Mouse (Mus musculus) kidney, embryonic 15.5 days (tissue): ENCODE measurements around the gene Olfr678. TPM values are rescaled to one million over a fixed set of nuclear protein-coding genes. Genes with fewer than 3 reads are reported as not detected.
"Not testable (repeated sequence)": the region's sequence is repeated elsewhere in the genome, so short reads cannot be mapped to it uniquely, and the experiment has no call there.

Source experiments
- ATAC-seq: fragments of 200-750 bp; cut with Nextera tagmentation; replicated peaks from 2 replicates; pipeline ENCODE4 v1.8.0; 2017; ENCODE audit warnings: moderate TSS enrichment; ENCODE audit not compliant: low FRiP score
- H3K27ac ChIP-seq: fragments of 300-500 bp; sonication (generic); 2 replicates; pipeline ENCODE4 v1.5.1; 2015; ENCODE audit warnings: mild to moderate bottlenecking, inconsistent platforms
- H3K27me3 ChIP-seq: fragments of 300-500 bp; sonication (generic); 2 replicates; pipeline ENCODE4 v1.6.1; 2015; ENCODE audit warnings: inconsistent platforms
- H3K36me3 ChIP-seq: fragments of 300-500 bp; sonication (generic); 2 replicates; pipeline ENCODE4 v1.6.1; 2015; ENCODE audit warnings: inconsistent platforms
- H3K4me1 ChIP-seq: fragments of 300-500 bp; sonication (generic); 2 replicates; pipeline ENCODE4 v1.6.1; 2015; ENCODE audit warnings: inconsistent platforms
- H3K4me2 ChIP-seq: fragments of 300-500 bp; sonication (generic); 2 replicates; pipeline ENCODE4 v1.6.1; 2015; ENCODE audit warnings: moderate library complexity, mild to moderate bottlenecking, inconsistent platforms
- H3K4me3 ChIP-seq: fragments of 300-500 bp; sonication (generic); replicated peaks from 2 replicates; pipeline ENCODE4 v1.5.1; 2015; ENCODE audit warnings: mild to moderate bottlenecking, inconsistent platforms
- H3K9ac ChIP-seq: fragments of 300-500 bp; sonication (generic); 2 replicates; pipeline ENCODE4 v1.6.1; 2015; ENCODE audit warnings: mild to moderate bottlenecking, inconsistent platforms
- H3K9me3 ChIP-seq: fragments of 300-500 bp; sonication (generic); replicated peaks from 2 replicates; pipeline ENCODE4 v1.6.1; 2016; ENCODE audit warnings: inconsistent platforms
- WGBS: fragments of 180-500 bp; shearing (Covaris S2); methylation state at CpG from one replicate; pipeline ENCODE4 v1.1.7; 2015; ENCODE audit warnings: mixed read lengths; 5-methylcytosine and 5-hydroxymethylcytosine counted together
- polyA plus RNA-seq: library from polyadenylated mRNA; unstranded; fragments of >200 nt; fragmentation: Nextera tagmentation; extraction: Ambion mirVana; gene quantifications from 2 replicates; pipeline ENCODE4 v1.2.1, GENCODE M21; 2015

Gene Olfr678
- polyA plus RNA-seq = not detected in 2 replicates

- Histone ChIP-seq H3K27ac (no peak within 1 kb of the TSS), H3K36me3 (no peaks in the 10 kb centered on the region), H3K9ac (no peak within 1 kb of the TSS), H3K4me1 (no peaks in the 10 kb centered on the region), H3K4me2 (no peak within 1 kb of the TSS), H3K4me3 (no peak within 1 kb of the TSS), H3K9me3 (no peaks in the 10 kb centered on the region), H3K27me3 (no peaks in the 10 kb centered on the region)
- no peak for ATAC-seq
- WGBS = 85% methylated on average over 1 of the region's 1 CpGs
These were observed at the start of gene Olfr678 for GRCm38 (mm10) chr7:105064175-105064574. TSS of gene Olfr678 (plus strand) at chr7:105064475.

- 67% methylated on average over 1 of the region's 1 CpGs for WGBS
- no peak overlapping the region for H3K4me2 ChIP-seq
These were observed 41.7 kb upstream of the Olfr678 start for GRCm38 (mm10) chr7:105022530-105022929.

GRCm38 (mm10) chr7:105028360-105028759, 35.9 kb upstream of the Olfr678 start, which contains the start of gene Olfr675:
TSS of gene Olfr675 (minus strand) at chr7:105028460.
- no peaks in the 10 kb centered on the region for H3K36me3 ChIP-seq
- H3K4me3 ChIP-seq = no peak within 1 kb of the TSS
- H3K4me1 ChIP-seq = no peaks in the 10 kb centered on the region
- no peak within 1 kb of the TSS for H3K27ac ChIP-seq
- H3K9ac ChIP-seq = no peak within 1 kb of the TSS
- no peaks in the 10 kb centered on the region for H3K27me3 ChIP-seq
- WGBS = 80% methylated on average over 1 of the region's 1 CpGs
- no peaks in the 10 kb centered on the region for H3K9me3 ChIP-seq
- no peak for ATAC-seq
- H3K4me2 ChIP-seq = no peak within 1 kb of the TSS

More at GRCm38 (mm10) chr7:105022530-105022929, 41.7 kb upstream of the Olfr678 start:
- Histone ChIP-seq H3K36me3 (no peaks in the 10 kb centered on the region), H3K4me3 (no peak overlapping the region), H3K9me3 (no peaks in the 10 kb centered on the region), H3K27me3 (no peaks in the 10 kb centered on the region), H3K27ac (no peak overlapping the region), H3K4me1 (no peaks in the 10 kb centered on the region), H3K9ac (no peak overlapping the region)
- ATAC-seq = no peak

DNA sequence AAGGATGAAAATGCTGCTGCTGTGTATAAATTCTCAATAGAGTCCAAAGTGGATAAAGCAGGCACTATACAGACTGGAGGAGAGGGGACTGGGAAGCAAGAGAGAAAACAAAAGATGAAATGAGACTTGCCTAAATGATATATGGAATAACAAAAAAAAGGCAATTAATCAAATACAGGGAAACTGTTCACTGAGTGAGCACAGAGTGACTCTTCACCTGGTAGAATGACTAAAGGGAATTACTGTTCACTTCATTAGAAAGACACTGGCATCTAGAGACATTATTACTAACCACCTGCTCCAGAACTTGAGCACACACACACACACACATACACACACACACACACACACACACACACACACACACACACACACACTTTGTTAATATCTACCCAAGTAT, 31.9 kb upstream of the Olfr678 start, which contains the start of gene Olfr676:
Gene Olfr676 (plus strand): TSS at position 301 of the 400 bp plus-strand sequence.
- ATAC-seq = no peak
- H3K9ac ChIP-seq = no peak within 1 kb of the TSS
- H3K27ac ChIP-seq = no peak within 1 kb of the TSS
- no peak within 1 kb of the TSS for H3K4me2 ChIP-seq
- no peaks in the 10 kb centered on the region for H3K9me3 ChIP-seq
- no peaks in the 10 kb centered on the region for H3K27me3 ChIP-seq
- H3K36me3 ChIP-seq = no peaks in the 10 kb centered on the region
- no peaks in the 10 kb centered on the region for H3K4me1 ChIP-seq
- no peak within 1 kb of the TSS for H3K4me3 ChIP-seq

DNA sequence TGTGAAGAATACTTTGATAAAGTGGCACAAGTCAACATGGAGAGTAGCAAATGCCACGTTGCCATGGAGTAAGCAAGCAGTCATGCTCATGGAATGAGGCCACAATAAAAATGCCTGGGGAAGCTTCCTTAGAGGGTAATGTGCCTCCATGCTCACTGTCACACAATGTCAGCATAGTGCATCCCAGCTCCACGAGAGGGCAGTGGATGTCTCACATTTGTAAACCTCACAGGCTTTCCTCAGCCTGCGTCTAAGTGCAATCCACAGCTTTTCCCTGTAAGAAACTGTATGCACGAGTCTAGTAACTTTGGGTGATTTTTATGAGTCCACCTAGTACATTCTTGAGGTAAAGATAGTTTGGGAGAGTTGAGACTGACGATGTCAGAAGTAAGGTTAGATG, 30.4 kb upstream of the Olfr678 start:
- H3K9ac ChIP-seq, H3K4me3 ChIP-seq, H3K4me2 ChIP-seq, H3K36me3 ChIP-seq, H3K27me3 ChIP-seq, ATAC-seq, H3K9me3 ChIP-seq, H3K4me1 ChIP-seq, H3K27ac ChIP-seq: not testable (repeated sequence)
- WGBS = 53% methylated on average over 5 of the region's 5 CpGs

DNA sequence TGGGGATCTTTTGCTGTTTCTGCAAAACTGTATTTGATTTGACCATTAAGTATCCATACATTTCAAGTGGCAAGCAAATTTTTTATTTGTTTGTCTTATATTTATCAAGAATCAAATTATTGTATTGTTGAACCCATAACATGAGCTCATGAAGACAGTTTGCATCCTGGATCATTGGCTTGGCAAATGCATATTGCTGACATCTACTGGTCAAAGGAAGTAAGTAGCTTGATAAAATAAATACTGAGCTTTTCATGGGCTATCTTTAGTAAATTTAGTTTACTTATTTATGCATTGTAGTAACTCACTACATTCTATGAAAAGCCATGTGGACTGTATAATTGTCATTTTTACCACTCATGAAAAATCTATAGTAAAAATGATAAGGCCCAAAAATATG, 5.3 kb upstream of the Olfr678 start:
- Histone ChIP-seq H3K9ac (no peak overlapping the region), H3K4me1 (no peaks in the 10 kb centered on the region), H3K27me3 (no peaks in the 10 kb centered on the region), H3K27ac (no peak overlapping the region), H3K4me2 (no peak overlapping the region), H3K9me3 (no peaks in the 10 kb centered on the region), H3K4me3 (no peak overlapping the region), H3K36me3 (no peaks in the 10 kb centered on the region)
- no peak for ATAC-seq

GRCm38 (mm10) chr7:105080905-105081304, 16.6 kb downstream of the Olfr678 start, which contains the start of gene Olfr679:
TSS of gene Olfr679 (plus strand) at chr7:105081205.
- H3K27me3 ChIP-seq = no peaks in the 10 kb centered on the region
- no peak for ATAC-seq
- 58% methylated on average over 1 of the region's 1 CpGs for WGBS
- no peak within 1 kb of the TSS for H3K27ac ChIP-seq
- no peak within 1 kb of the TSS for H3K4me3 ChIP-seq
- H3K9me3 ChIP-seq = no peaks in the 10 kb centered on the region
- no peak within 1 kb of the TSS for H3K4me2 ChIP-seq
- H3K36me3 ChIP-seq = no peaks in the 10 kb centered on the region
- no peak within 1 kb of the TSS for H3K9ac ChIP-seq
- no peaks in the 10 kb centered on the region for H3K4me1 ChIP-seq

GRCm38 (mm10) chr7:105092717-105093116, 28.4 kb downstream of the Olfr678 start, which contains the start of gene Olfr680-ps1:
TSS of gene Olfr680-ps1 (minus strand) at chr7:105092817.
- H3K9me3 ChIP-seq, H3K4me1 ChIP-seq, H3K4me2 ChIP-seq, ATAC-seq, H3K9ac ChIP-seq, H3K27me3 ChIP-seq, H3K27ac ChIP-seq, H3K4me3 ChIP-seq, H3K36me3 ChIP-seq: not testable (repeated sequence)

DNA sequence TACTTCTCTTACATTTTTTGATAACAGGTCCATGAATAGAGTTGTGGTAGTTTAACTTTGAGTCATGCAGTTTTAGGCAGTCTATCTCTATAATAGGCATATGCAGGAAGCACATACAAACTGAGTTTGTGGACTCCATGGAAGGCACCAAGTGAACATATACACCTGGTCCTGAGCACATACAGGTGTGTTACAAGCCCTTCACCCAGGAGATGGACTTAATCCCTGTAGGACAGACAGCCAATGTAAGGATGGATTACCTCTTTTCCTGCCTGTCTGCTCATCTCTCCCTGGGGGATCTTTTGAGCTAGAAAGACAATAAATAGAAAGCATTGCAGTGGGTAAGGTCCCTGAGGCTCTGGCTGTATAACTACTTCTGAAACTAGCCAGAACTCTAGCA, 52.3 kb downstream of the Olfr678 start, which contains the start of gene Olfr681:
Gene Olfr681 (plus strand): TSS at position 301 of the 400 bp plus-strand sequence.
- Histone ChIP-seq H3K4me3 (no peak within 1 kb of the TSS), H3K4me1 (no peaks in the 10 kb centered on the region), H3K4me2 (no peak within 1 kb of the TSS), H3K9me3 (no peaks in the 10 kb centered on the region), H3K36me3 (no peaks in the 10 kb centered on the region), H3K27ac (no peak within 1 kb of the TSS), H3K27me3 (no peaks in the 10 kb centered on the region), H3K9ac (no peak within 1 kb of the TSS)
- no peak for ATAC-seq

Other genes starting within 250 kb of the Olfr678 start
- gene Usp17lb, start 221.9 kb upstream of the Olfr678 start, polyA plus RNA-seq = not detected in 2 replicates
- not detected in 2 replicates for gene Usp17la, start 207.5 kb upstream of the Olfr678 start, polyA plus RNA-seq
- gene Olfr665, start 186.4 kb upstream of the Olfr678 start, polyA plus RNA-seq = not detected in 2 replicates
- not detected in 2 replicates for gene Olfr666, start 168.5 kb upstream of the Olfr678 start, polyA plus RNA-seq
- gene Olfr667, start 143.0 kb upstream of the Olfr678 start, polyA plus RNA-seq = not detected in 2 replicates
- not detected in 2 replicates for gene Olfr668, start 136.4 kb upstream of the Olfr678 start, polyA plus RNA-seq
- not detected in 2 replicates for gene Olfr669, start 130.2 kb upstream of the Olfr678 start, polyA plus RNA-seq
- gene Olfr670, start 101.9 kb upstream of the Olfr678 start, polyA plus RNA-seq = not detected in 2 replicates
- not detected in 2 replicates for gene Olfr671, start 85.3 kb upstream of the Olfr678 start, polyA plus RNA-seq
- gene Olfr672, start 62.4 kb upstream of the Olfr678 start, polyA plus RNA-seq = not detected in 2 replicates
- gene Olfr675, start 36.0 kb upstream of the Olfr678 start, polyA plus RNA-seq = not detected in 2 replicates
- gene Olfr676, start 31.8 kb upstream of the Olfr678 start, polyA plus RNA-seq = not detected in 2 replicates
- not detected in 2 replicates for gene Olfr677, start 13.1 kb upstream of the Olfr678 start, polyA plus RNA-seq
- gene Olfr679, start 16.7 kb downstream of the Olfr678 start, polyA plus RNA-seq = not detected in 2 replicates
- not detected in 2 replicates for gene Olfr680-ps1, start 28.3 kb downstream of the Olfr678 start, polyA plus RNA-seq
- gene Olfr681, start 52.4 kb downstream of the Olfr678 start, polyA plus RNA-seq = not detected in 2 replicates
- gene Olfr683, start 82.5 kb downstream of the Olfr678 start, polyA plus RNA-seq = not detected in 2 replicates
- not detected in 2 replicates for gene Olfr684, start 99.2 kb downstream of the Olfr678 start, polyA plus RNA-seq
- gene Olfr685, start 121.5 kb downstream of the Olfr678 start, polyA plus RNA-seq = not detected in 2 replicates
- not detected in 2 replicates for gene Olfr686, start 143.0 kb downstream of the Olfr678 start, polyA plus RNA-seq
- not detected in 2 replicates for gene Olfr688, start 223.6 kb downstream of the Olfr678 start, polyA plus RNA-seq
- not detected in 2 replicates for gene Olfr689, start 246.7 kb downstream of the Olfr678 start, polyA plus RNA-seq